Mouse (Mus musculus) G1E (cell line): ENCODE data around the gene Nlrc5. TPM values are rescaled to one million over a fixed set of nuclear protein-coding genes. Genes with fewer than 3 reads are reported as not detected.

ENCODE experiments used
- ATAC-seq: 2 replicates; pipeline ENCODE4 v1.8.0; 2016; ENCODE audit warnings: mild to moderate bottlenecking; ENCODE audit not compliant: insufficient number of reproducible peaks, poor library complexity, low FRiP score, severe bottlenecking; ENCODE audit errors: extremely low read depth
- DNase-seq: peaks from one replicate; pipeline ENCODE4 v3.0.0; 2012; ENCODE audit warnings: low spot score
- H3K27me3 ChIP-seq: 2 replicates; pipeline ENCODE4 v1.6.1; 2012; ENCODE audit warnings: mild to moderate bottlenecking, low read length, inconsistent platforms; ENCODE audit not compliant: insufficient read depth
- H3K36me3 ChIP-seq: replicated peaks from 2 replicates; pipeline ENCODE3; 2012; ENCODE audit warnings: mild to moderate bottlenecking, inconsistent platforms
- H3K4me1 ChIP-seq: 2 replicates; pipeline ENCODE4 v1.6.1; 2012; ENCODE audit warnings: low read depth, low read length, inconsistent platforms, mixed read lengths; ENCODE audit not compliant: insufficient read depth
- H3K4me3 ChIP-seq: 2 replicates; pipeline ENCODE4 v1.5.1; 2012; ENCODE audit warnings: low read depth, mild to moderate bottlenecking, inconsistent platforms, low read length, moderate library complexity, mixed read lengths
- H3K9me3 ChIP-seq: replicated peaks from 2 replicates; pipeline ENCODE4 v1.6.1; 2012; ENCODE audit warnings: inconsistent platforms
- CTCF ChIP-seq: IDR thresholded peaks from 2 replicates; pipeline ENCODE4 v1.5.1; 2012; ENCODE audit warnings: low read depth, low read length, inconsistent platforms, mixed read lengths
- GATA1 ChIP-seq: IDR thresholded peaks from 2 replicates; pipeline ENCODE4 v1.6.1; 2012; ENCODE audit warnings: borderline replicate concordance, low read length, inconsistent platforms, mixed read lengths
- GATA2 ChIP-seq: IDR thresholded peaks from 2 replicates; pipeline ENCODE4 v1.6.1; 2012; ENCODE audit warnings: low read depth, low read length, inconsistent platforms, borderline replicate concordance
- POLR2AphosphoS5 ChIP-seq: IDR thresholded peaks from 2 replicates; pipeline ENCODE4 v1.6.1; 2012; ENCODE audit warnings: low read depth, low read length, inconsistent platforms; ENCODE audit not compliant: insufficient replicate concordance
- TAL1 ChIP-seq: conservative IDR thresholded peaks from 2 replicates; pipeline ENCODE4 v1.6.1; 2012; ENCODE audit warnings: low read depth, low read length, inconsistent platforms, mixed read lengths
- polyA plus RNA-seq: library from polyadenylated mRNA; stranded (reverse); fragments of >175 nt; gene quantifications from 2 replicates; pipeline ENCODE4 v1.2.3, GENCODE M21; 2012
- total RNA-seq, 2 experiments: library from RNA; stranded (forward) in 1 of 2; stranded (reverse) in 1 of 2; fragments of 200-1000 nt in 1 of 2; fragments of >200 nt in 1 of 2; fragmentation: Nextera tagmentation in 1 of 2; gene quantifications; 2 replicates each; pipeline ENCODE4 v1.2.3; 2014 to 2017

Gene Nlrc5
- total and polyA plus RNA-seq, 3 experiments = 0.02 to 1.2 TPM; not detected in 1

GRCm38 (mm10) chr8:94532525-94532872 is 98.3 kb downstream of the Nlrc5 start:
- no peaks in the 10 kb centered on the region for H3K36me3 ChIP-seq
- H3K27me3 ChIP-seq = peaks cover 44% of the 10 kb centered on the region
- no peak for TF ChIP-seq TAL1
- no peak for TF ChIP-seq GATA1
- TF ChIP-seq GATA2 = no peak
- TF ChIP-seq POLR2AphosphoS5 = no peak
- peaks cover 13% of the 10 kb centered on the region for H3K4me1 ChIP-seq
- ATAC-seq = no peak
- no peak overlapping the region for H3K4me3 ChIP-seq
- peaks cover 6% of the 10 kb centered on the region for H3K9me3 ChIP-seq
- DNase-seq = no peak

GRCm38 (mm10) chr8:94532873-94533671 is 98.9 kb downstream of the Nlrc5 start, which contains the start of gene Cpne2:
Gene Cpne2 (plus strand): TSS chr8:94532990.
- Histone ChIP-seq H3K36me3 (no peaks in the 10 kb centered on the region), H3K4me3 (no peak within 1 kb of the TSS), H3K4me1 (peaks cover 12% of the 10 kb centered on the region), H3K9me3 (peaks cover 6% of the 10 kb centered on the region), H3K27me3 (peaks cover 49% of the 10 kb centered on the region)
- ATAC-seq (no peak), DNase-seq (no peak)
- TF ChIP-seq POLR2AphosphoS5 (no peak), GATA2 (no peak), TAL1 (no peak), CTCF (no peak), GATA1 (no peak)

GRCm38 (mm10) chr8:94534612-94535011 is 100.5 kb downstream of the Nlrc5 start:
- H3K27me3 ChIP-seq = peaks cover 57% of the 10 kb centered on the region
- no peak for ATAC-seq
- H3K36me3 ChIP-seq = no peaks in the 10 kb centered on the region

GRCm38 (mm10) chr8:94535631-94536030 is 101.5 kb downstream of the Nlrc5 start:
- no peak for ATAC-seq
- H3K27me3 ChIP-seq = peaks cover 57% of the 10 kb centered on the region

More at GRCm38 (mm10) chr8:94534612-94535011, 100.5 kb downstream of the Nlrc5 start:
- TF ChIP-seq TAL1 = no peak
- TF ChIP-seq GATA1 = no peak
- TF ChIP-seq POLR2AphosphoS5 = no peak
- no peak for TF ChIP-seq GATA2
- TF ChIP-seq CTCF = no peak
- no peak for DNase-seq
- peaks cover 8% of the 10 kb centered on the region for H3K4me1 ChIP-seq
- peaks cover 6% of the 10 kb centered on the region for H3K9me3 ChIP-seq
- H3K4me3 ChIP-seq = no peak overlapping the region

DNA sequence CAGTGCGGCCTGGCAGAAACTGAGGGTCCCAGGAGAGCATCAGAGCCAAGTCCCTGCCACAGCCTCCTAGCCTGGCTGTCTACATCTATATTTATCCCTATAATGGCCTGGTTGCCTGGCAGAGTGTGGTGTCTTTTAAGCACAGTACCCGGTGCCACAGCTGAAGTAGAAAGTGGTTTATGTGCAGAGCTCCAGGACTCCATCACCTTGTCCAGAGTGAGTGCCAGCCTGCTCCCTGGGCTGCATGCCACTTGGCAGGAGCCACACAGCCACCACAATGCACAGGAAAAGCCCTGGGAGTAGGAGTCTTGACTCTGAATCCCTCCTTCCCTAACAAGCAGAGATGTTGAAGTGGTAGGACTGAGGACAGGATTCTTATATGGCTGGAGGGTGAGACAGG is 103.3 kb downstream of the Nlrc5 start:
- ATAC-seq = no peak

More at GRCm38 (mm10) chr8:94535631-94536030, 101.5 kb downstream of the Nlrc5 start:
- no peak overlapping the region for H3K4me3 ChIP-seq
- TF ChIP-seq CTCF (no peak), GATA2 (no peak), TAL1 (no peak), POLR2AphosphoS5 (no peak), GATA1 (no peak)
- no peaks in the 10 kb centered on the region for H3K36me3 ChIP-seq
- peaks cover 6% of the 10 kb centered on the region for H3K9me3 ChIP-seq
- no peak for DNase-seq
- peaks cover 3% of the 10 kb centered on the region; the same call in 1 of the 2 replicates for H3K4me1 ChIP-seq

GRCm38 (mm10) chr8:94540025-94540424 is 105.9 kb downstream of the Nlrc5 start:
- H3K27me3 ChIP-seq = peaks cover 53% of the 10 kb centered on the region
- H3K36me3 ChIP-seq = no peaks in the 10 kb centered on the region
- ATAC-seq (no peak), DNase-seq (no peak)
- peaks cover 8% of the 10 kb centered on the region for H3K4me1 ChIP-seq
- no peak overlapping the region for H3K4me3 ChIP-seq
- no peaks in the 10 kb centered on the region for H3K9me3 ChIP-seq
- TF ChIP-seq GATA2 (no peak), CTCF (no peak), GATA1 (no peak), POLR2AphosphoS5 (no peak), TAL1 (no peak)

More for the DNA sequence above, 103.3 kb downstream of the Nlrc5 start:
- no peak for TF ChIP-seq TAL1
- no peak for TF ChIP-seq CTCF
- no peak for TF ChIP-seq POLR2AphosphoS5
- TF ChIP-seq GATA1 = no peak
- no peak for TF ChIP-seq GATA2
- Histone ChIP-seq H3K4me3 (no peak overlapping the region), H3K36me3 (no peaks in the 10 kb centered on the region), H3K4me1 (peaks cover 8% of the 10 kb centered on the region), H3K9me3 (peaks cover 6% of the 10 kb centered on the region), H3K27me3 (peaks cover 51% of the 10 kb centered on the region)
- no peak for DNase-seq
